Mouse (Mus musculus) kidney, adult 2 months (tissue): Measurements from ENCODE around the gene Foxo3.

Source experiments
- CTCF ChIP-seq: fragments of 200-500 bp; conservative IDR thresholded peaks from 2 replicates; pipeline ENCODE4 v1.5.1; 2011; ENCODE audit warnings: low read depth, mild to moderate bottlenecking, control low read depth, low read length, moderate library complexity, mixed read lengths; ENCODE audit not compliant: insufficient read depth, insufficient read length
- POLR2A ChIP-seq: fragments of 200-500 bp; IDR thresholded peaks from one replicate; pipeline ENCODE4 v1.6.1; 2011; ENCODE audit warnings: low read depth, low read length, control low read depth

DNA sequence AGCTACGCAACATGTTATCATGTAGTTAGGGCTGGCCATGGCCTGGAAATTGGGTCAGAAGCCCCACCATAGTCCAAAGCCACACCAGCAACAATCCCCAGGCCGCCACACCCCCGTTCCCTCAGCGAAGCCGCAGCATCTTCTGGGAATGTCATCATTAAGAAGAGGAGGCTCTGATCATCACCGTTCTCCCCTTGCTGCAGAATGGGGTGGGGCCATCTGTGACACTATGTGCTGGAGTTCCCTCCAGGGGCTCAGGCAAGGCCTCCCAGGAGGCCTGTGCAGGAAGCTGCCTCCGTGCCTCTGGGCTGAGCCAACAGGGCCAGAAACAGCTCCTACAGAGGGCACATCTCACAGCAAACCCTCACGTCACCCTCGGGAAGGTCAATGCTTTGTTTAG, 88.5 kb downstream of the Foxo3 start:
- no peak for TF ChIP-seq CTCF
- TF ChIP-seq POLR2A = no peak
